Mouse (Mus musculus): ENCODE results near the gene Actn4. TPM values are rescaled to one million over a fixed set of nuclear protein-coding genes. Genes with fewer than 3 reads are reported as not detected.

Actn4 gene
- 156 and 192 TPM in 2 replicates for polyA plus RNA-seq (2012; rRNA removed)

GRCm38 (mm10) chr7:28961927-28962670 is at the start of gene Actn4:
Gene Actn4, minus strand, starts transcription at chr7:28962340.
- 1% methylated on average over 76 of the region's 76 CpGs for WGBS
- H3K27ac ChIP-seq (ENCODE audit: insufficient read depth, low read length) = peak within 1 kb of the TSS; percentile 94
- H3K36me3 ChIP-seq (ENCODE audit: control insufficient read depth, insufficient read depth, low read length) = no peaks in the 10 kb centered on the region
- no peaks in the 10 kb centered on the region for H3K27me3 ChIP-seq (ENCODE audit: control insufficient read depth, insufficient read depth, low read length)
- peaks cover 6% of the 10 kb centered on the region; the same call in 1 of the 2 replicates for H3K4me1 ChIP-seq (ENCODE audit: control insufficient read depth, insufficient read depth, insufficient read length)
- no peak for TF ChIP-seq CTCF (IDR thresholded peaks at IDR 0.05; ENCODE audit: extremely low read depth, insufficient read depth, insufficient read length, insufficient replicate concordance)
- TF ChIP-seq POLR2A (IDR thresholded peaks at IDR 0.05; ENCODE audit: low read depth, low read length) = peak; percentile 97
- DNase-seq (ENCODE audit: low read depth in 1 of 2, low spot score in 2 of 2) = peak; percentile 93 to 99
- peak within 1 kb of the TSS; percentile 99 for H3K4me3 ChIP-seq (ENCODE audit: extremely low read depth, insufficient read depth, insufficient read length)

- Histone ChIP-seq H3K4me1 (ENCODE audit: control insufficient read depth, insufficient read depth, insufficient read length) (peaks cover 29% of the 10 kb centered on the region), H3K36me3 (ENCODE audit: control insufficient read depth, insufficient read depth, low read length) (peaks cover 2% of the 10 kb centered on the region; the same call in 1 of the 2 replicates), H3K4me3 (ENCODE audit: extremely low read depth, insufficient read depth, insufficient read length) (peak overlapping the region; percentile 36; the same call in 1 of the 2 replicates), H3K27ac (ENCODE audit: insufficient read depth, low read length) (peak overlapping the region; percentile 96), H3K27me3 (ENCODE audit: control insufficient read depth, insufficient read depth, low read length) (no peaks in the 10 kb centered on the region)
- TF ChIP-seq CTCF (IDR thresholded peaks at IDR 0.05; ENCODE audit: extremely low read depth, insufficient read depth, insufficient read length, insufficient replicate concordance) (no peak), POLR2A (IDR thresholded peaks at IDR 0.05; ENCODE audit: low read depth, low read length) (no peak)
- peak; percentile 43 to 59 for DNase-seq (ENCODE audit: low read depth in 1 of 2, low spot score in 2 of 2)
- 41% methylated on average over 9 of the region's 9 CpGs for WGBS
Observed at GRCm38 (mm10) chr7:29008714-29009113, 46.6 kb upstream of the Actn4 start.

DNA sequence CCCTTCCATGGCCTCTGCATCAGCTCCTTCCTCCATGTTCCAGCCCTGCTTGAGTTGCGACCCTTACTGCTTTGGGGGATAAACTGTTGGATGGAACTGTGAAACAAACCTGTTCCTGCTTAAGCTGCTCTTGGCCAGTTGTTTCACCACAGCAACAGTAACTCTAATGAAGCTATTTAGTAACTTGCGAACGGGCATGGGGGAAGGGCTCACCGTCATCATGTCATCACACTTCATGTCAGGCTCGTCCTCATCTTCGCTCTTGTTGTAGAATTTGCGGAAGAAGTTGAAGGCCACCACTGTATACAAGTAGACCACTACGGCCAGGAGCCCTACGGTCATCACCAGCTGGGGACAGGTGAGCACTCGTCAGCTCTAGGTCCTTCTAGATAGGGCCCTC is 46.0 kb upstream of the Actn4 start:
- WGBS = 89% methylated on average over 10 of the region's 10 CpGs
- TF ChIP-seq POLR2A (IDR thresholded peaks at IDR 0.05; ENCODE audit: low read depth, low read length) (no peak), CTCF (IDR thresholded peaks at IDR 0.05; ENCODE audit: extremely low read depth, insufficient read depth, insufficient read length, insufficient replicate concordance) (no peak)
- H3K36me3 ChIP-seq (ENCODE audit: control insufficient read depth, insufficient read depth, low read length) = peaks cover 5% of the 10 kb centered on the region; the same call in 1 of the 2 replicates
- peak overlapping the region; percentile 96 for H3K27ac ChIP-seq (ENCODE audit: insufficient read depth, low read length)
- peak overlapping the region; percentile 36 for H3K4me3 ChIP-seq (ENCODE audit: extremely low read depth, insufficient read depth, insufficient read length)
- H3K27me3 ChIP-seq (ENCODE audit: control insufficient read depth, insufficient read depth, low read length) = no peaks in the 10 kb centered on the region
- DNase-seq (ENCODE audit: low read depth in 1 of 2, low spot score in 2 of 2) = no peak
- peaks cover 29% of the 10 kb centered on the region for H3K4me1 ChIP-seq (ENCODE audit: control insufficient read depth, insufficient read depth, insufficient read length)

DNA sequence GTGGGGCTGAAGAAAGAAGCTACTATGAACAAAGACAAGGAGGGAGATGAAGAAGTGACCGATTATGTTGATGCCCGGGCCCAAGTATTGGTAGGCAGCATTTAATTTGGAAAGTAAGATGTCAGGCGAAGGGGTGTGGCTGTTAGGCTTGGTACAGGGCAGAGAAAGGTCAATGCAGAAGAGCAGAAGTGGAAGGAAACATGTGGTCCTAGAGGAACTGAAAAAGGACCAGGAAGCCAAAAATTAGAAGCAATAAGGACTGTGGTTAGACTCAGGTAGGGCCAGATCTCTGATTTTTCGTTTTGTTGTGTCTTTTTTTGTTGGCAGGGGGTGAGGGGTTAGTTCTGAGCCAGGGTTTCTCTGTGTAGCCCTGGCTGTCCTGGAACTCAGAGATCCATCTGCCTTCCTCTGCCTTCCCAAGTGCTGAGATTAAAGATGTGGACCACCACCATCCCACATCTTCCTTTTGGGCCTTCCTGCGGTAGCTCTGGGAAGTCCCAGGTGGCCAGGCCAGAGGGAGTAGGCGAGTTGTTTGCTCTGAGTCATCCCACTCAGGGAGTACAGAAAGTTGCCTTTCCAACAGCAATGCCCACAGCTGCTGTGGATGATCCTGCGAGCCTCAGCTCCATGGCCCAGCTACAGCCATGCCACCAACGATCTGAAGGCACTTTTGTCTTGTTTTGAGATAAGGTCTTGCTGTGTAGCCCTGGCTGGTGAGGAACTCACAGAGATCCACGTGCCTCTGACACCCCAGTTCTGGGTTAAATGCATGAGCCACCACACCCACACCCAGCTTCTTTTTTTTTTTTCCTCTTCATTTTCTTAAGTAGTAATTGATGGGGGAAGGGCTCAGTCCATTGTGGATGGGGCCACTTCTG is 45.3 kb upstream of the Actn4 start:
- peaks cover 29% of the 10 kb centered on the region for H3K4me1 ChIP-seq (ENCODE audit: control insufficient read depth, insufficient read depth, insufficient read length)
- peak overlapping the region; percentile 96 for H3K27ac ChIP-seq (ENCODE audit: insufficient read depth, low read length)
- DNase-seq (ENCODE audit: low read depth in 1 of 2, low spot score in 2 of 2) = peak; percentile 41 to 53
- peaks cover 9% of the 10 kb centered on the region; the same call in 1 of the 2 replicates for H3K36me3 ChIP-seq (ENCODE audit: control insufficient read depth, insufficient read depth, low read length)
- WGBS = 28% methylated on average over 9 of the region's 9 CpGs
- H3K4me3 ChIP-seq (ENCODE audit: extremely low read depth, insufficient read depth, insufficient read length) = peak overlapping the region; percentile 36
- no peak for TF ChIP-seq CTCF (IDR thresholded peaks at IDR 0.05; ENCODE audit: extremely low read depth, insufficient read depth, insufficient read length, insufficient replicate concordance)
- TF ChIP-seq POLR2A (IDR thresholded peaks at IDR 0.05; ENCODE audit: low read depth, low read length) = no peak
- H3K27me3 ChIP-seq (ENCODE audit: control insufficient read depth, insufficient read depth, low read length) = no peaks in the 10 kb centered on the region

DNA sequence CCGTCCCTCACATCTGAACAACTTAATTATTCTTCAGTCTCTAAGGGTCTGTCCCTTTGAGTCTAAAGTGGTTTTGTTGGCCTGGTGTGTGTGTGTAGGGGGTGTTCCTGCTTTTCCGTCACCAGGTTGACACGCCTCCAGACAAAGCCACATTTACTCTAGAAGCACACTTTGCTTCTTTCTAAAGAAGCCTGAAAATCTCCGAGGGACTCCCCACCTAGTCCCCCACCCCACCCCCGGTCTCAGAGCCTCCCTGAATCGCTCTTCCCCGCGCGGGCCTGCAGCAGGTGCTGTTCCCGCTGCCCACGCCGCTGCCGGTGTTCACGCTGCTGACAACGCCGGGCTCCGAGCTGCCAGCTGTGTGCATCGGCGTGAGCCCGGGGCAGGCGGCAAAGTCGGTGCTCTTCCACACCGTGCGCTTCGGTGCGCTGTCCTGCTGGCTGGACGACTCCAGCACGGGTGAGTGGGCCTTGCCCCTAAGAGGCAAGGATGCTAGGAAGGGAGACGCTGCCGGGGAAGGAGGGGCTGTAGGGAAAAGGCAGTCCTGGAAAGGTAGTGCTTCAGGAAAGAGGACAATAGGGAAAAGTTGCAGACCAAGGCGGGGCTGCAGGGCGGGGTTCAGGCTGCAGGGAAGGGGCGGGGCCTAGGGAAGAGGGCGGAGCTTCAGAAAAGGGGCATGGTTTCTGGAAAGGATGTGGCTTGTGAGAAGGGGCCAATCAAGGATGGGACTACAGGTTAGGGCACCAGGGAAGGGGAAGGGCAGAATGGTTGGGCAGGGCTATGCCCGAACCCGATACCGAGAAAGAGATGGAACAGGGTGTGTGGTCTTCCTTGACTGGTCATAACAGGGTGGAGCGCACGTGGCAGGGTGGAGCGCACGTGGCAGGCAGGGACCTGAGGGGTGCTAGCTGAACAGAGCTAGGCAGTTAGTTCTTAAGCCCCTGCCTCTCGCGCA is 38.8 kb upstream of the Actn4 start:
- H3K27me3 ChIP-seq (ENCODE audit: control insufficient read depth, insufficient read depth, low read length) = no peaks in the 10 kb centered on the region
- H3K4me1 ChIP-seq (ENCODE audit: control insufficient read depth, insufficient read depth, insufficient read length) = peaks cover 21% of the 10 kb centered on the region
- TF ChIP-seq CTCF (IDR thresholded peaks at IDR 0.05; ENCODE audit: extremely low read depth, insufficient read depth, insufficient read length, insufficient replicate concordance) (no peak), POLR2A (IDR thresholded peaks at IDR 0.05; ENCODE audit: low read depth, low read length) (no peak)
- H3K4me3 ChIP-seq (ENCODE audit: extremely low read depth, insufficient read depth, insufficient read length) = peak overlapping the region; percentile 58; the same call in 1 of the 2 replicates
- WGBS = 4% methylated on average over 43 of the region's 43 CpGs
- peaks cover 25% of the 10 kb centered on the region for H3K36me3 ChIP-seq (ENCODE audit: control insufficient read depth, insufficient read depth, low read length)
- DNase-seq (ENCODE audit: low read depth in 1 of 2, low spot score in 2 of 2) = peak; percentile 69 to 88
- peak overlapping the region; percentile 87 for H3K27ac ChIP-seq (ENCODE audit: insufficient read depth, low read length)

GRCm38 (mm10) chr7:28993402-28993801 is 31.3 kb upstream of the Actn4 start:
- H3K36me3 ChIP-seq (ENCODE audit: control insufficient read depth, insufficient read depth, low read length) = peaks cover 58% of the 10 kb centered on the region
- 88% methylated on average over 3 of the region's 3 CpGs for whole genome bisulfite sequencing
- no peaks in the 10 kb centered on the region for H3K27me3 ChIP-seq (ENCODE audit: control insufficient read depth, insufficient read depth, low read length)
- no peak overlapping the region for H3K27ac ChIP-seq (ENCODE audit: insufficient read depth, low read length)
- no peaks in the 10 kb centered on the region for H3K4me1 ChIP-seq (ENCODE audit: control insufficient read depth, insufficient read depth, insufficient read length)
- H3K4me3 ChIP-seq (ENCODE audit: extremely low read depth, insufficient read depth, insufficient read length) = no peak overlapping the region
- no peak for TF ChIP-seq POLR2A (IDR thresholded peaks at IDR 0.05; ENCODE audit: low read depth, low read length)
- TF ChIP-seq CTCF (IDR thresholded peaks at IDR 0.05; ENCODE audit: extremely low read depth, insufficient read depth, insufficient read length, insufficient replicate concordance) = no peak
- no peak for DNase-seq (ENCODE audit: low read depth in 1 of 2, low spot score in 2 of 2)
